Mouse (Mus musculus) induced T-regulatory cell, adult 2 months (primary cell): ENCODE measurements around the gene Cd2bp2.

ENCODE experiments used
- DNase-seq: peaks from one replicate; pipeline ENCODE4 v3.0.0-alpha.2; 2012; ENCODE audit warnings: low read depth

Cd2bp2 gene

GRCm38 (mm10) chr7:127142214-127142613 lies 53.6 kb downstream of the Cd2bp2 start:
- no peak for DNase-seq
